Mouse (Mus musculus) CH12.LX (cell line): ENCODE measurements at regions not wholly inside any gene's neighbourhood (a gene's known extent, or its start where the extent isn't known, plus 50 kb on each side); places are given as distances from the start of the nearest gene placed in this dataset.

ENCODE experiments used
- DNase-seq: peaks from one replicate; pipeline ENCODE4 v3.0.0-alpha.2; 2013; ENCODE audit errors: extremely low read depth
- H3K27ac ChIP-seq: 2 replicates; pipeline ENCODE4 v1.5.1; 2012; ENCODE audit warnings: low read depth, mild to moderate bottlenecking, control low read depth, moderate library complexity; ENCODE audit not compliant: insufficient read depth
- H3K27me3 ChIP-seq: replicated peaks from 2 replicates; pipeline ENCODE3; 2012; ENCODE audit warnings: inconsistent platforms
- H3K36me3 ChIP-seq, 2 experiments: replicated peaks in 1 of 2; 2 replicates each; pipeline versions ENCODE3 to v1.6.1; 2012; ENCODE audit warnings: inconsistent platforms in 1 of 2, low read length in 1 of 2, mild to moderate bottlenecking in 1 of 2, mixed read lengths in 1 of 2, moderate library complexity in 1 of 2; ENCODE audit not compliant: control insufficient read depth in 1 of 2, insufficient read depth in 1 of 2
- H3K4me1 ChIP-seq, 2 experiments: 2 replicates each; pipeline ENCODE4 v1.6.1; 2012; ENCODE audit warnings: inconsistent platforms in 1 of 2, moderate library complexity in 1 of 2; ENCODE audit not compliant: insufficient read depth in 2 of 2, control insufficient read depth in 1 of 2
- H3K4me2 ChIP-seq: 2 replicates; pipeline ENCODE4 v1.6.1; 2012; ENCODE audit warnings: low read depth, mild to moderate bottlenecking, control low read depth; ENCODE audit not compliant: poor library complexity, insufficient read depth, severe bottlenecking
- H3K4me3 ChIP-seq, 3 experiments: fragments of 150-350 bp in 1 of 3; sonication (generic) in 1 of 3; replicated peaks in 1 of 3; 2 replicates each; pipeline versions ENCODE3 to v1.5.1; 2011 to 2012; ENCODE audit warnings: low read depth in 2 of 3, low read length in 2 of 3, mild to moderate bottlenecking in 2 of 3, moderate library complexity in 2 of 3, control low read depth in 1 of 3, improper control_type of control experiment in 1 of 3, inconsistent platforms in 1 of 3, mixed read lengths in 1 of 3; ENCODE audit not compliant: poor library complexity in 1 of 3
- H3K79me2 ChIP-seq: replicated peaks from 2 replicates; pipeline ENCODE4 v1.6.1; 2012; ENCODE audit warnings: mild to moderate bottlenecking, moderate library complexity; ENCODE audit not compliant: control insufficient read depth, poor library complexity, insufficient read depth, severe bottlenecking; ENCODE audit errors: extremely low read depth
- H3K9ac ChIP-seq: 2 replicates; pipeline ENCODE4 v1.6.1; 2012; ENCODE audit warnings: low read depth, mild to moderate bottlenecking, control low read depth, moderate library complexity; ENCODE audit not compliant: insufficient read depth
- H3K9me3 ChIP-seq: replicated peaks from 2 replicates; pipeline ENCODE3; 2012; ENCODE audit warnings: low read length, inconsistent platforms, mixed read lengths
- BHLHE40 ChIP-seq: IDR thresholded peaks from 2 replicates; pipeline ENCODE4 v1.6.1; 2011; ENCODE audit warnings: mild to moderate bottlenecking, low read depth, low read length, improper control_type of control experiment
- CHD1 ChIP-seq: IDR thresholded peaks from 2 replicates; pipeline ENCODE4 v1.6.1; 2012; ENCODE audit warnings: low read depth, low read length, improper control_type of control experiment, inconsistent platforms
- CTCF ChIP-seq, 2 experiments: IDR thresholded peaks in 1 of 2; conservative IDR thresholded peaks in 1 of 2; 2 replicates each; pipeline ENCODE4 v1.5.1; 2011 to 2012; ENCODE audit warnings: low read depth in 2 of 2, low read length in 2 of 2, improper control_type of control experiment in 1 of 2, inconsistent platforms in 1 of 2, mild to moderate bottlenecking in 1 of 2, moderate library complexity in 1 of 2
- E2F4 ChIP-seq: IDR thresholded peaks from 2 replicates; pipeline ENCODE4 v1.6.1; 2011; ENCODE audit warnings: low read depth, low read length, improper control_type of control experiment; ENCODE audit not compliant: insufficient replicate concordance
- ELF1 ChIP-seq: IDR thresholded peaks from 2 replicates; pipeline ENCODE4 v1.6.1; 2014; ENCODE audit warnings: low read depth, mild to moderate bottlenecking, inconsistent platforms, low read length, improper control_type of control experiment
- EP300 ChIP-seq: IDR thresholded peaks from 2 replicates; pipeline ENCODE4 v1.6.1; 2011; ENCODE audit warnings: low read length, improper control_type of control experiment
- ETS1 ChIP-seq: conservative IDR thresholded peaks from 2 replicates; pipeline ENCODE4 v1.6.1; 2012; ENCODE audit warnings: low read depth, mild to moderate bottlenecking, inconsistent platforms, low read length, improper control_type of control experiment, moderate library complexity
- HCFC1 ChIP-seq: IDR thresholded peaks from 2 replicates; pipeline ENCODE4 v1.6.1; 2012; ENCODE audit warnings: low read depth, mild to moderate bottlenecking, inconsistent platforms, low read length, improper control_type of control experiment
- IRF4 ChIP-seq: IDR thresholded peaks from 2 replicates; pipeline ENCODE4 v1.6.1; 2014; ENCODE audit warnings: low read depth, mild to moderate bottlenecking, inconsistent platforms, low read length, improper control_type of control experiment
- JUN ChIP-seq: IDR thresholded peaks from 2 replicates; pipeline ENCODE4 v1.6.1; 2011; ENCODE audit warnings: low read depth, mild to moderate bottlenecking, low read length, improper control_type of control experiment, moderate library complexity; ENCODE audit not compliant: insufficient read depth
- JUND ChIP-seq: conservative IDR thresholded peaks from 2 replicates; pipeline ENCODE4 v1.6.1; 2011; ENCODE audit warnings: low read depth, low read length, improper control_type of control experiment
- MAFK ChIP-seq: IDR thresholded peaks from 2 replicates; pipeline ENCODE4 v1.6.1; 2011; ENCODE audit warnings: low read length, improper control_type of control experiment; ENCODE audit not compliant: insufficient replicate concordance
- MAZ ChIP-seq: IDR thresholded peaks from 2 replicates; pipeline ENCODE4 v1.6.1; 2012; ENCODE audit warnings: low read depth, mild to moderate bottlenecking, inconsistent platforms, low read length, improper control_type of control experiment, moderate library complexity
- POLR2A ChIP-seq: IDR thresholded peaks from 2 replicates; pipeline ENCODE4 v1.6.1; 2011; ENCODE audit warnings: low read depth, mild to moderate bottlenecking, improper control_type of control experiment, low read length
- POLR2AphosphoS2 ChIP-seq: IDR thresholded peaks from 2 replicates; pipeline ENCODE4 v1.6.1; 2011; ENCODE audit warnings: low read depth, low read length, improper control_type of control experiment
- RAD21 ChIP-seq: IDR thresholded peaks from 2 replicates; pipeline ENCODE4 v1.6.1; 2011; ENCODE audit warnings: low read depth, mild to moderate bottlenecking, low read length, improper control_type of control experiment, moderate library complexity
- RCOR1 ChIP-seq: conservative IDR thresholded peaks from 2 replicates; pipeline ENCODE4 v1.6.1; 2012; ENCODE audit warnings: low read depth, mild to moderate bottlenecking, inconsistent platforms, low read length, improper control_type of control experiment
- SMC3 ChIP-seq: IDR thresholded peaks from 2 replicates; pipeline ENCODE4 v1.6.1; 2011; ENCODE audit warnings: low read depth, low read length, improper control_type of control experiment
- TBP ChIP-seq: conservative IDR thresholded peaks from 2 replicates; pipeline ENCODE4 v1.6.1; 2011; ENCODE audit warnings: low read depth, low read length, improper control_type of control experiment
- TCF12 ChIP-seq: IDR thresholded peaks from 2 replicates; pipeline ENCODE4 v1.6.1; 2014; ENCODE audit warnings: low read depth, mild to moderate bottlenecking, inconsistent platforms, low read length, improper control_type of control experiment
- ZKSCAN1 ChIP-seq: IDR thresholded peaks from 2 replicates; pipeline ENCODE4 v1.6.1; 2012; ENCODE audit warnings: low read depth, inconsistent platforms, low read length, improper control_type of control experiment, borderline replicate concordance
- dilution Hi-C: fragments of 300-500 bp; cut with MboI; formaldehyde crosslinking; loops from 2 replicates; pipeline ENCODE4 v1.14.3; 2020; ENCODE audit warnings: low sequenced_read_pairs; ENCODE audit not compliant: extremely low pct_unique_long_range_greater_than_20kb, extremely low pct_ligation_motif_present
- in situ Hi-C: fragments of 300-500 bp; cut with MboI; formaldehyde crosslinking; loops from 3 replicates; pipeline ENCODE4 v1.14.3; 2019; ENCODE audit warnings: low sequenced_read_pairs, low pct_ligation_motif_present, low pct_unique_long_range_greater_than_20kb, mixed read lengths

DNA sequence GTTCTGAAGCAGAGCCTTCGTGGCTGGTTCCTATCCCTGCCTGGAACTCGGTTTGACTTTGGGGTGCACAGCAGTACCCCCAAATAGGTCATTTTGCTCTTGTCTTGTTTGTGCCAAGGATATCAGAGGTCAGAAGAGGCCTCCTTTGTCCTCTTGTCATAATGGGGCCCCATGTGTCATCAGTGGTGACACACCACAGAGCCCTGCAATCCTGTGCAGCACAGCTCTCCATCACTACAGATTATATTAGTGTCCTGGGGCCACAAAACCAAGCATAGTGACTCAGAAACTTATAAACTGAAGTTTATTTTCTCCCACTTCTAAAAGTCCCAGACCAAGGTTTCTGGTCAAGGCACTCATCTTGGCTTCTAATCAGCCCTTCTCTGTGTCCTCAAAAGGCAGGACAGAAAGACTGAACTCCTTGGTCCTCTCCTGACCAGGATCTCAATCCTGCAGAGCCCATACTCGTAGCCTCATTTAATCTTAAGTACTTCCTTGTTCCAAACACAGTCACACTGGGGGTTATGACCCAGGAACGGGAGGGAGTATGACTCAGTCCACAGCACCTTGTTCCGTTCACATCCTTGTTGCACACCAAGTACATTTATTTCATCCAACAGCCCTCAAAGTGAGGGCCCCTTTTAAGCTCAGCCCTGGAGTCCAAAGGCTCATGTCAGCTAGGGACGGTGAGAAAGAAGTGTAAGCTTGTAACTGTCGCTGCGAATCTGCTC, 63.2 kb upstream of the Sox13 start:
- DNase-seq: no peak
- no peak for TF ChIP-seq RCOR1
- TF ChIP-seq SMC3: no peak
- no peak for TF ChIP-seq E2F4
- no peak for TF ChIP-seq TCF12
- TF ChIP-seq JUND: no peak
- no peak overlapping the region for H3K4me3 ChIP-seq
- H3K27ac ChIP-seq: no peak overlapping the region
- H3K36me3 ChIP-seq: no peaks in the 10 kb centered on the region
- no peaks in the 10 kb centered on the region for H3K9me3 ChIP-seq
- in situ Hi-C loops (no loop called here), dilution Hi-C loops (no loop called here)
- no peak overlapping the region for H3K4me2 ChIP-seq
- no peaks in the 10 kb centered on the region for H3K79me2 ChIP-seq
- H3K9ac ChIP-seq: no peak overlapping the region
- peaks cover 2 to 5% of the 10 kb centered on the region in 2 experiments; a peak in 2 of 4 replicates for H3K4me1 ChIP-seq
- H3K27me3 ChIP-seq: peaks cover 77% of the 10 kb centered on the region

DNA sequence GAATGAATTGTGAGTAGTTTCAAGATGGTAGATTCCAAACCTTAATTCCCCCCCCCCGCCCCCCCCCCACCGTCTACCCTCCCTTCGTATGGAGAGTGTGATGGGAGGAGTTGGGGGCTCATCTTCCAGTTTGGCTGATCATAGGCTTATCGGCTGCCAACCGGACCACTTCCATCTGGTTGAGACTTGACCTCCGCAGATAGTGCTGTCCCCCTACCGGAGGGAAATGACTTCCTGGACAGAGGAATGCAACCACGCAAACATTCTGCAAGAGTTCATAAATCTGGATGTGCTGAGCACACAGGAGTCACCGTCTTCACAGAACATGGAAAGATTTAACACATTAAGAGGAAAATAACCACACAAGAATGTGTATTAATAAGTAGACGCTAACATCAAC, 62.2 kb upstream of the Sox13 start:
- in situ Hi-C loops: no loop called here
- peaks cover 77% of the 10 kb centered on the region for H3K27me3 ChIP-seq
- H3K4me3 ChIP-seq: no peak overlapping the region
- dilution Hi-C loops: no loop called here
- no peaks in the 10 kb centered on the region for H3K79me2 ChIP-seq
- no peak overlapping the region for H3K4me2 ChIP-seq
- no peak overlapping the region for H3K9ac ChIP-seq
- H3K9me3 ChIP-seq: no peaks in the 10 kb centered on the region
- TF ChIP-seq TBP (no peak), ELF1 (no peak), TCF12 (no peak), EP300 (no peak), ZKSCAN1 (no peak), HCFC1 (no peak), JUND (no peak), IRF4 (no peak), RCOR1 (no peak), BHLHE40 (no peak), ETS1 (no peak), POLR2A (no peak)
- TF ChIP-seq, all 38 proteins: peak for 0
- Histone ChIP-seq H3K4me1 (peaks cover 2 to 5% of the 10 kb centered on the region in 2 experiments; a peak in 2 of 4 replicates), H3K27ac (no peak overlapping the region), H3K36me3 (no peaks in the 10 kb centered on the region)
- DNase-seq: no peak

DNA sequence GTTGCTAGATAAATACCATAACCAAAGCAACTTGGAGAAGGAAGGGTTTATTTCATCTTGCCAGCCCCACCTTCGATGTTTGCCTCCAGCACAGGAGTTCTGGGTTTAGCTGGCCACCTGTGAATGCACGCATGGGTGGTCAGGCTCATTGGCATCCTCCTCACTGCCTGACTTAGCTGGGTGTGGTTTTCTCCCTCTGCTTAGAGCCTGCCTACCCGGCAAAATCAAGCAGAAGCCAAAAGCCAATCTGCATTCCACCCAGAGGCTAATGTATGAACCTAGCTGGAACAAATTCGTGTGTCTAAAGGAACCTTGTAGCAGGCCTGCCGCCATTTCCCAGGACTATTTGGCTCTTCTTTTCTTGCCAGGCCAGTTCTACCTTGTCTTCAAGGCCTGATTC, 58.7 kb upstream of the Sox13 start:
- dilution Hi-C loops: no loop called here
- H3K4me2 ChIP-seq: no peak overlapping the region
- peaks cover 85% of the 10 kb centered on the region for H3K27me3 ChIP-seq
- H3K4me3 ChIP-seq: no peak overlapping the region
- H3K79me2 ChIP-seq: no peaks in the 10 kb centered on the region
- no peaks in the 10 kb centered on the region for H3K9me3 ChIP-seq
- TF ChIP-seq RCOR1 (no peak), MAFK (no peak), MAZ (no peak), ELF1 (no peak), RAD21 (no peak), JUN (no peak), CHD1 (no peak), POLR2AphosphoS2 (no peak), CTCF (conservative IDR thresholded peaks at IDR 0.05 in 1 of 2, IDR thresholded peaks at IDR 0.05 in 1 of 2; ENCODE audit: low read depth in 2 of 2, low read length in 2 of 2) (no peak)
- TF ChIP-seq, all 38 proteins: peak for 0
- DNase-seq: no peak
- peaks cover 2 to 5% of the 10 kb centered on the region in 2 experiments; a peak in 2 of 4 replicates for H3K4me1 ChIP-seq
- H3K36me3 ChIP-seq: no peaks in the 10 kb centered on the region
- in situ Hi-C loops: no loop called here
- H3K9ac ChIP-seq: no peak overlapping the region
- H3K27ac ChIP-seq: no peak overlapping the region
